Comparison of ENCODE assay signal across 8 mouse cellular contexts in the genomic region with DNA sequence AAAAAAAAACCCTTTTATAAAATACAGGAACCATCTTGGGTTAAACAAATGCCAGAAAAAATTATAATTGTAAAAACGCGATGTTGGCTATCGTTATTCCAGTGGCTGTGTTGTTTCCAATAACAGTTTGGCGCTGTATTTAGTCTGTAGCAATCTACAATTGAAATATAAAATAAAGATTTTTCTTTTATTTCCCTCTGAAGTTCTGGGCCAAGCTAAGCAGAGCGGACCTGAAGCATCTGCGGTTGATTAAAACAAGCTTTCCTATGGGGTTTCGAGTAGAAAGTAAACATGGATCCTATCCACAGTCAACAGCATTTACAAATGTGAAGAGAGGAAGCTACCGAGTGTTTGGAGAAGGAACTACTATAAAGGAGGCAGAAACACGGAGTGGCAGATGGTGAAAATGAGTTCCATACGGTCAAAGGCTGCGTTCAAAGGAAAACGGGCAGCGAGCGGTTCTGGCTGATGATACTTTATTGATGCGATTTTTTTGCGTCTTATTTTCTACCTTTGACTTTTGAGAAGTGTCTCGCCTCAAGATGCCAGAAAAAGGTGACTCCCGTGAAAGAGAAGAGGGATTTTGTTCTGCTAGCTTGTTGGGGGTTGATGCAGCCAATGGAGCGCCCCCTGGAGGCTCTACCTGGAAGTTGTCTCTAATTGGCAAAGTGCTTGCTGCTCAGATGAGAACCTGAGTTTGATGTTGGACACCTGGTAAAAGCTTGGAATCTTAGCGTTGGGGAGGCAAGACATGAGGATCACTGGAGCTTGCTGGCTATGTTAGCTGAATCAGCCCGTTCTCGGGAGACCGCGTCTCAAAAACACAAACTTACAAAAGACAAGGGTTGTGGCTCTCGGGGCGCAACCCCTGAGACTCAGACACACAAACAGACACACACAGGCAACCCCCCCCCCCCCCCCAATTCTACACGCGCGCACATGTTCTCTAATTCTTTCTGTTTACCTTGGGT.
DNase-seq lines count a peak whose midpoint lies in the region; ATAC-seq lines count a peak whose summit lies in the region.

No protein-coding gene starts in this region.

- no peak overlapping the region for H3K27ac ChIP-seq in forebrain, embryonic 16.5 days (ENCODE audit: low read length)

- H3K9me3 ChIP-seq in forebrain, embryonic 16.5 days (ENCODE audit: control insufficient read depth, low read length): no peaks in the 10 kb centered on the region

- no peak overlapping the region for H3K4me3 ChIP-seq in forebrain, embryonic 16.5 days (replicated peaks; ENCODE audit: low read length)

- H3K36me3 ChIP-seq in forebrain, embryonic 16.5 days (ENCODE audit: control insufficient read depth, insufficient read depth): no peaks in the 10 kb centered on the region

- 62% methylated on average over 29 of the region's 29 CpGs for WGBS in forebrain, embryonic 16.5 days

- no peak overlapping the region for H3K9ac ChIP-seq in forebrain, embryonic 16.5 days (replicated peaks; ENCODE audit: low read depth, low read length)

- H3K4me1 ChIP-seq in forebrain, embryonic 16.5 days (replicated peaks; ENCODE audit: control insufficient read depth, insufficient read depth, low read length): no peaks in the 10 kb centered on the region; the same call in 1 of the 2 replicates

- peak; percentile 9 for DNase-seq in gastrocnemius, adult 18-20 months (ENCODE audit: low spot score)
- no peak for DNase-seq in gastrocnemius, adult 8-10 months (ENCODE audit: low spot score in 2 of 2)
- peak; percentile 24 for DNase-seq in urinary bladder, postnatal 14 days (ENCODE audit: low spot score)
- DNase-seq in urinary bladder, adult 2 months (ENCODE audit: low spot score): no peak
- DNase-seq in layer of hippocampus, adult 9-11 months: peak; percentile 13
- peak; percentile 64 for DNase-seq in neural tube, embryonic 10.5 days (ENCODE audit: extremely low spot score, low spot score)

- H3K4me2 ChIP-seq in forebrain, embryonic 16.5 days (ENCODE audit: low read length): peak overlapping the region; percentile 23; the same call in 1 of the 2 replicates

- H3K27me3 ChIP-seq in forebrain, embryonic 16.5 days (replicated peaks; ENCODE audit: control insufficient read depth, insufficient read depth, low read length): no peaks in the 10 kb centered on the region

- no peak for ATAC-seq in forebrain, embryonic 16.5 days
- ATAC-seq in erythroblast, adult 5-6 weeks (replicated peaks; ENCODE audit: low FRiP score, poor library complexity, severe bottlenecking): no peak

Comparison
In these comparisons a context has a peak if more than half of its experiments do, and no peak if none do; other contexts are left out.
1. DNase-seq: peak in gastrocnemius, adult 18-20 months (single experiment), urinary bladder, postnatal 14 days (single experiment), layer of hippocampus, adult 9-11 months (single experiment) and neural tube, embryonic 10.5 days (single experiment); none in gastrocnemius, adult 8-10 months (0 of 2) and urinary bladder, adult 2 months (single experiment).